Mouse (Mus musculus) central nervous system, embryonic 14 days (tissue): ENCODE results near the gene Taf12. TPM values are rescaled to one million over a fixed set of nuclear protein-coding genes. Genes with fewer than 3 reads are reported as not detected.

Experiments
- polyA plus RNA-seq: library from polyadenylated mRNA; depleted of rRNA; stranded (reverse); fragments of >200 nt; gene quantifications from 2 replicates; pipeline ENCODE4 v1.2.3, GENCODE M21; 2012; rRNA removed

The Taf12 gene
- polyA plus RNA-seq: 28.0 and 31.5 TPM in 2 replicates

DNA sequence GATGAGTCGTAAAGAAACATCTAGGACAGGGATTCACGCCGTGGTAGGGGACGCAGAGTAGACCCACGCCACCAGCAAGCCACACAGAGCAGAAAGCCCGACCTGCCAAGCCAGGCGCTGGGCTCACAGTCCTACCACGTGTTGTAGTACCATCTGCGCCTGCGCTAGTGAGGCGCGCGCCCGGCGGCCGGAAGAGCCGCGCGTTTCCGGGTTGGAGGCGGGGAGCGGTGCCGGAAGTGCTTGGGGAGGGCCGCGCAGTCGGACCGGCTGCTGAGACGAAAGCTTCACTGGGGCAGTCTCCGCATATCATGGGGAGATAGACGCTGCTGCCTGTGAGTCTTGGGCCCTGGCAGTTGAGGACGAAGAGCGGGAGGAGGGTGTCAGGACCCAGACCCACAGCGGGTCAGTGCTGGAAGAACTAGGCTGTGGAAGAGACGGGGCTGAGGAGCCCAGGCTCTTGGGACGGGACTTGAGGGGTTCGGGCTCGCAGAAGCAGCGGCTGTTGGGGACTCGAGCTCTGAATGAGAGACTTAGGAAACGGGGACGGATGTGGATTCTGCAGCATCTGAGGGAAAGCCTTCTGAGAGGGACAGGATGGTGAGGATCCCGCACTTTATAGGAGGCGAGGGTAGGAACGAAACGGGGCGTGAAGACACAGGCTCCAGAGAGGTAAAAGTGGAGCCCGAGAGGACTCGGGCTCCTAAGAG, at the start of gene Taf12:
Gene Taf12 (plus strand): TSS at position 220 of the 707 bp plus-strand sequence.

DNA sequence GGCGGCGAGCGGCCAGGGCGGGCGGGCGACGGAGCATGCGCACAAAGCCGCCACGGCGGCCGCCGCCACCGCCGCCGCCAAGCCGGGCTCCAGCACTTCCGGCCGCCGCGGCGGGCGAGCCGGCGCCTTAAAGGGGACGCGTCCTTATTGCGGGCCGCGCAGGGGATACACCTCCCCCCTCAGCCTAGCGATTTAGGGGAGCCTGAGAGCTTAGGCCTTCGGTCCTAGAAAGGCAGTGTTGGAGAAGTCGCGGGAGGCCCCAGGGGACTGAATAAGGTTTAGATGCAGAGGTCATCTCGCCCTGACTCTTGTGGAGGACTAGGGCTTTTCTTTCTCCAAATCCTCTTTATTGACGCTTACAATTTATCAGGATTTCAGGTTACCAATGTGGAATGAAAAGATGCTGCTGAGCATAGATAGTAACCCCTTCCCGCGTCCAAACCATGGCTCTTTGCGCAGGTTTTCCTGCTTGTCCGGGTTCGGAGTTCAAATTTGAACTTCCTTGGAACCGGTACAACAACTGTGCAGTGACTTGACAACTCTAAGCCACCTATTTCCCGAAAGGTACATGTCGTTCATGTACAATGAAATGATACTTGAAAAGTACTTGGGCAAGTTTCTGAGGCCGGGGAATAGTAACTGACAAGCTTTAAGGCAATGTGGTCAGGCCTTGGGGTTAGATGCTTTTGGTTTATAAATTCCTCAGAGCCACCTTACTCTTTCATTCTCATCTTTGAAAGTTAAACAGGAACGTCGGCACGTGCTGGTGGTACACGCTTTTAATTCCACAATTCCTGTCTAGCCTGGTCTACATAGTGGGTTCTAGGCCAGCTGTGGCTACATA, 12.4 kb upstream of the Taf12 start, which contains the start of gene Gmeb1:
Gene Gmeb1 (minus strand): TSS at position 89 of the 844 bp plus-strand sequence.

DNA sequence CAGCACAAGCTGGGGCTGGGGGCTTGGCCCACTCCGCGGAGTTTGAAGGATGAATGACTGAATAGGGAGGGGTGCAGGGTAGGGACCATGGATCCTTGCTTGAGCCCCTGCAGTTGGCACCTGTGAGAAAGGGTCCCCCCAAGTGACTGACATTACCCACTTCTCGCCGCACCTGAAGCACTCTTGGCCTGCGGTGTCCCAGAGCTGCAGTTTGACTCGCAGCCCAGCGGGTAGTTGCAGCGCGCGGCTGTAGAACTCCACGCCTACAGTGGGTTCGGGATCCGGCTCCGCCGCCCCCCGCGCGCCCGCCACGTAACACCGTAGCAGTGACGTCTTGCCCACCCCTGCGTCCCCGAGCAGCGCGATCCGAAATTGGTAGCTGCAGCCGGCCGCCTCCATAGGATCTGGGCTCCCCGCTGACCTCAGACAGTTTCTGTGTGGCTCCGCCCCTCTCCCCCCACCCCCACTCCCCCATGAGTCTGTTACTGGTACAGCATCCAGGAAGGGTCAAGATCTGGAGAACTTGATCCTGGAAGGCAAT, 28.8 kb downstream of the Taf12 start, which contains the start of gene Rab42:
Gene Rab42 (minus strand): TSS at position 447 of the 541 bp plus-strand sequence.

DNA sequence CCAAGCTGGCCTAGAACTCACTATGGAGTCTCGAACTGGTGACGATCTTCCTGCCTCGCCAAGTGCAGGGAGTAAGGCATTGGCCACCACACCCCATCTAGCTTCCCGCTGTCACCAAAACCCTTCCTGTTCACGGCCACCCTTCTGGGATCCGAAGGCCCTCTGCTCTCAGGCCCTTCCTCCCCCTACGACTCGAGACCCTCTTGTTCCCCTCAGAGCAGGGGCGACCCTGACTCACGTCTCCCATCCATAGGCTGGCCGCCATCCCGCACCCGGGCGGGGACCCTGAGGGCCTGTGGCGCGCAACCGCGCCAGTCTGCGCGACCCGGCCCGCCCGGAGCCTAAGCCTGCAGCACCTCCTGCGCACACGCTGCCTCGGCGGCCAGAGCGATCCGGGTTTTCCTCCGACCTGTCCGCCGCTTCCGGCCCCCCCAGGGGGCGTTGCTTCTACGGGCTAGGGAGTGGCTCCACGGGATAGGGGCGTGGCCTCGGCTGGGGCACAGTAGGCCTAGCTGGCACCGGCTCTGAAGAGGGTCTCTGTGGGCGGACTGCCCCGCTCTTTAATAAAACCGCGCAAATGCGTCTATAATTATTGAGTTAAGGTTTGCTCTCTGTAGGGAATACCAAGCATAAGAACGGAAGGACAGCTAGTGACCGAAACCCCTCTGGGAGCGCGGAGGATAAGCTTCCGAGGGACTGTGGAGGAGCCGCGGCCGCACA, 55.1 kb downstream of the Taf12 start, which contains the start of gene Trnau1ap:
Gene Trnau1ap (minus strand): TSS at position 424 of the 720 bp plus-strand sequence.

Other genes starting within 250 kb of the Taf12 start
- gene Gm10300, start 199.7 kb upstream of the Taf12 start, polyA plus RNA-seq: 0.04 TPM in 1 of 2 replicates, not detected in the other
- 104 and 111 TPM in 2 replicates for gene Epb41, start 199.1 kb upstream of the Taf12 start, polyA plus RNA-seq
- 0.20 and 0.41 TPM in 2 replicates for gene Oprd1, start 129.9 kb upstream of the Taf12 start, polyA plus RNA-seq
- gene Ythdf2, start 62.1 kb upstream of the Taf12 start, polyA plus RNA-seq: 33.8 and 40.8 TPM in 2 replicates
- gene Gmeb1, start 12.8 kb upstream of the Taf12 start, polyA plus RNA-seq: 38.4 and 38.6 TPM in 2 replicates
- 1.0 and 1.3 TPM in 2 replicates for gene Rab42, start 29.0 kb downstream of the Taf12 start, polyA plus RNA-seq
- 31.8 and 35.1 TPM in 2 replicates for gene Trnau1ap, start 55.2 kb downstream of the Taf12 start, polyA plus RNA-seq
- gene Rcc1, start 79.2 kb downstream of the Taf12 start, polyA plus RNA-seq: 30.0 and 31.2 TPM in 2 replicates
- 18.2 and 19.2 TPM in 2 replicates for gene Phactr4, start 148.1 kb downstream of the Taf12 start, polyA plus RNA-seq
- gene Med18, start 189.5 kb downstream of the Taf12 start, polyA plus RNA-seq: 7.1 and 8.5 TPM in 2 replicates
- gene Sesn2, start 236.1 kb downstream of the Taf12 start, polyA plus RNA-seq: 4.7 and 5.3 TPM in 2 replicates